Mouse (Mus musculus) erythroblast, embryonic 14.5 days (primary cell): ENCODE results near the gene Fpr3.

ENCODE experiments used
- GATA1 ChIP-seq: IDR thresholded peaks from 2 replicates; pipeline ENCODE4 v1.6.1; 2012; ENCODE audit warnings: low read length, inconsistent platforms, mixed read lengths
- TAL1 ChIP-seq: IDR thresholded peaks from 3 replicates; pipeline ENCODE4 v1.6.1; 2012; ENCODE audit warnings: low read length, inconsistent platforms, mixed read lengths

DNA sequence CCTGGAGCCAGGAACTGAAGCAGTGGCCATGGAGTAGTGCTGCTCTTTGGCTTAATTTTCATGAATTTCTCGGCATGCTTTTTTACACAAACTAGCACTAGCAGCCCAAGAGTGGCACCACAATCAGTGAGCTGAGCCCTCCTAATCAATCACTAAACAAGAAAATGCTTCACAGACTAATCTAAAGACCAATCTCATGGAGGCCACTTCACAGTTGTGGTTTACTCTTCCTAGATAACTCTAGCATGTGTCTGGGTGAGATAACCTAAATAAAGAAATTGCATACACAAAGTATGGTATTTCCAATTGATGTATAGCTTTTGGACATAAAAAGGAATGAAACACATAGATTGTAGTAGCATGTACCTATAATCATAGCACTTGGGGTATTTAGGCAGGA, 8.3 kb upstream of the Fpr3 start:
- TF ChIP-seq GATA1 (no peak), TAL1 (no peak)
